Mouse (Mus musculus) hindbrain, embryonic 14.5 days (tissue): ENCODE data around the gene Olfr371. TPM values are rescaled to one million over a fixed set of nuclear protein-coding genes. Genes with fewer than 3 reads are reported as not detected.

Source experiments
- ATAC-seq: fragments of 200-750 bp; cut with Nextera tagmentation; 2 replicates; pipeline ENCODE4 v1.8.0; 2017; ENCODE audit warnings: moderate number of reproducible peaks, mild to moderate bottlenecking, moderate TSS enrichment, moderate library complexity; ENCODE audit not compliant: low FRiP score
- DNase-seq: peaks from one replicate; pipeline ENCODE4 v3.0.0-alpha.2; 2015; ENCODE audit warnings: low spot score
- H3K27ac ChIP-seq: fragments of 300-500 bp; sonication (generic); 2 replicates; pipeline ENCODE4 v1.5.1; 2014; ENCODE audit warnings: mild to moderate bottlenecking, moderate library complexity
- H3K27me3 ChIP-seq: fragments of 300-500 bp; sonication (generic); 2 replicates; pipeline ENCODE4 v1.6.1; 2014; ENCODE audit warnings: mild to moderate bottlenecking, low read length, mixed read lengths; ENCODE audit not compliant: control insufficient read depth, insufficient read depth
- H3K36me3 ChIP-seq: fragments of 300-500 bp; sonication (generic); replicated peaks from 2 replicates; pipeline ENCODE4 v1.6.1; 2014; ENCODE audit not compliant: control insufficient read depth, insufficient read depth
- H3K4me1 ChIP-seq: fragments of 300-500 bp; sonication (generic); replicated peaks from 2 replicates; pipeline ENCODE4 v1.6.1; 2014; ENCODE audit warnings: antibody characterized with exemption, low read length, mixed read lengths; ENCODE audit not compliant: control insufficient read depth, insufficient read depth
- H3K4me2 ChIP-seq: fragments of 300-500 bp; sonication (generic); replicated peaks from 2 replicates; pipeline ENCODE4 v1.6.1; 2014; ENCODE audit warnings: mild to moderate bottlenecking, moderate library complexity
- H3K4me3 ChIP-seq: fragments of 300-500 bp; sonication (generic); replicated peaks from 2 replicates; pipeline ENCODE4 v1.5.1; 2014; ENCODE audit warnings: mild to moderate bottlenecking, low read length
- H3K9ac ChIP-seq: fragments of 300-500 bp; sonication (generic); 2 replicates; pipeline ENCODE4 v1.6.1; 2014
- H3K9me3 ChIP-seq: fragments of 300-500 bp; sonication (generic); 2 replicates; pipeline ENCODE4 v1.6.1; 2016; ENCODE audit warnings: low read length; ENCODE audit not compliant: control insufficient read depth
- WGBS: fragments of 180-500 bp; shearing (Covaris S2); extraction: QIAGEN DNeasy Blood & Tissue Kit; methylation state at CpG from one replicate; pipeline ENCODE4 v1.1.7; 2014; 5-methylcytosine and 5-hydroxymethylcytosine counted together
- polyA plus RNA-seq: library from polyadenylated mRNA; unstranded; fragments of >200 nt; fragmentation: Nextera tagmentation; extraction: Ambion mirVana; gene quantifications from 2 replicates; pipeline ENCODE4 v1.2.1, GENCODE M21; 2014

Gene Olfr371
- polyA plus RNA-seq, result not detected in 2 replicates

- Histone ChIP-seq H3K9ac (no peak within 1 kb of the TSS), H3K27me3 (no peaks in the 10 kb centered on the region), H3K27ac (no peak within 1 kb of the TSS), H3K4me3 (no peak within 1 kb of the TSS), H3K4me2 (no peak within 1 kb of the TSS), H3K4me1 (no peaks in the 10 kb centered on the region), H3K36me3 (no peaks in the 10 kb centered on the region), H3K9me3 (no peaks in the 10 kb centered on the region)
- DNase-seq, result no peak
- no peak for ATAC-seq
- WGBS, result 42% methylated on average over 1 of the region's 1 CpGs
These were observed at the start of gene Olfr371 for GRCm38 (mm10) chr8:85225688-85226087. TSS of gene Olfr371 (plus strand) at chr8:85225988.

GRCm38 (mm10) chr8:85192346-85192745, 33.4 kb upstream of the Olfr371 start:
- Histone ChIP-seq H3K4me2 (no peak overlapping the region), H3K4me1 (no peaks in the 10 kb centered on the region), H3K9me3 (peaks cover 9% of the 10 kb centered on the region), H3K27ac (no peak overlapping the region), H3K27me3 (no peaks in the 10 kb centered on the region), H3K36me3 (no peaks in the 10 kb centered on the region), H3K4me3 (no peak overlapping the region), H3K9ac (no peak overlapping the region)
- 84% methylated on average over 1 of the region's 1 CpGs for WGBS
- DNase-seq (no peak), ATAC-seq (no peak)

DNA sequence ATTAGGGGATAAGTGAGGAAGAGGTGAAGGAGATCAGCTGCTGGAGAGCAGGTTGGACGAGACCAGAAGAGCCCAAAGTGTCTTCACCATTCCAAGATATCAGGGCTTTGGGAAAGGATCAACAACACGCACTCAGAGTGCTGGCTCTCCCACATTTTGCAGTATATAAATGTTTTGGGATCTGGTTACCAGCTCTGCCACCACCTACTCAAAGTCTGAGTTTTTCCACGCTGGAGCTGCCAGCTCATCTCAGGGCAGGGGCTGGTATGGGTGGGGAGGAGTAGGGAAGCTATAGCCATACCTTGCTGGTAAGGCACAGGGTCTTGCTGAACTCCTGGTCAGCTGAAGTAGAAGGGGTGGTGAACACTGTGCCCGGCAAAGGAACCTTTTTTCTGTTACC, 5.6 kb upstream of the Olfr371 start:
- ATAC-seq (no peak), DNase-seq (no peak)
- no peak overlapping the region for H3K4me3 ChIP-seq
- H3K4me2 ChIP-seq, result no peak overlapping the region
- WGBS, result 83% methylated on average over 4 of the region's 4 CpGs
- no peaks in the 10 kb centered on the region for H3K27me3 ChIP-seq
- H3K27ac ChIP-seq, result no peak overlapping the region
- H3K4me1 ChIP-seq, result no peaks in the 10 kb centered on the region
- H3K9me3 ChIP-seq, result no peaks in the 10 kb centered on the region
- no peaks in the 10 kb centered on the region for H3K36me3 ChIP-seq
- no peak overlapping the region for H3K9ac ChIP-seq

- DNase-seq (no peak), ATAC-seq (no peak)
- H3K9ac ChIP-seq, result no peak overlapping the region
- no peaks in the 10 kb centered on the region for H3K27me3 ChIP-seq
- H3K4me1 ChIP-seq, result no peaks in the 10 kb centered on the region
- H3K9me3 ChIP-seq, result no peaks in the 10 kb centered on the region
- H3K27ac ChIP-seq, result no peak overlapping the region
- H3K4me3 ChIP-seq, result no peak overlapping the region
- H3K4me2 ChIP-seq, result no peak overlapping the region
- WGBS, result 56% methylated on average over 6 of the region's 6 CpGs
- no peaks in the 10 kb centered on the region for H3K36me3 ChIP-seq
These were observed 4.8 kb upstream of the Olfr371 start for GRCm38 (mm10) chr8:85220992-85221391.

GRCm38 (mm10) chr8:85227297-85227696, 1.5 kb downstream of the Olfr371 start:
- 76% methylated on average over 1 of the region's 1 CpGs for WGBS
- no peak for ATAC-seq

More at GRCm38 (mm10) chr8:85227297-85227696, 1.5 kb downstream of the Olfr371 start:
- Histone ChIP-seq H3K27ac (no peak overlapping the region), H3K4me3 (no peak overlapping the region), H3K9me3 (no peaks in the 10 kb centered on the region), H3K4me1 (no peaks in the 10 kb centered on the region), H3K9ac (no peak overlapping the region), H3K36me3 (no peaks in the 10 kb centered on the region), H3K27me3 (no peaks in the 10 kb centered on the region), H3K4me2 (no peak overlapping the region)
- DNase-seq, result no peak

Other genes with a start within 250 kb of the Olfr371 start
- 6.0 and 6.2 TPM in 2 replicates for gene Junb, start 247.3 kb upstream of the Olfr371 start, polyA plus RNA-seq
- 24.6 and 27.3 TPM in 2 replicates for gene Hook2, start 235.4 kb upstream of the Olfr371 start, polyA plus RNA-seq
- gene Best2, start 211.5 kb upstream of the Olfr371 start, polyA plus RNA-seq, result not detected in 2 replicates
- gene Asna1, start 200.7 kb upstream of the Olfr371 start, polyA plus RNA-seq, result 121 and 137 TPM in 2 replicates
- gene Trir, start 199.2 kb upstream of the Olfr371 start, polyA plus RNA-seq, result 162 and 165 TPM in 2 replicates
- 42.4 and 46.4 TPM in 2 replicates for gene Tnpo2, start 189.1 kb upstream of the Olfr371 start, polyA plus RNA-seq
- 63.0 and 68.9 TPM in 2 replicates for gene Fbxw9, start 165.9 kb upstream of the Olfr371 start, polyA plus RNA-seq
- 1.4 TPM in 1 of 2 replicates, not detected in the other for gene Gm5741, start 158.0 kb upstream of the Olfr371 start, polyA plus RNA-seq
- 105 and 113 TPM in 2 replicates for gene Dhps, start 154.2 kb upstream of the Olfr371 start, polyA plus RNA-seq
- 119 and 136 TPM in 2 replicates for gene Wdr83os, start 145.2 kb upstream of the Olfr371 start, polyA plus RNA-seq
- 41.2 and 43.9 TPM in 2 replicates for gene Wdr83, start 144.7 kb upstream of the Olfr371 start, polyA plus RNA-seq
- gene Man2b1, start 142.7 kb upstream of the Olfr371 start, polyA plus RNA-seq, result 17.3 and 20.1 TPM in 2 replicates
- 3.6 TPM in 2 replicates for gene Zfp791, start 102.9 kb upstream of the Olfr371 start, polyA plus RNA-seq
- gene Cks1brt, start 74.1 kb upstream of the Olfr371 start, polyA plus RNA-seq, result not detected in 2 replicates
- 71.8 and 74.2 TPM in 2 replicates for gene Orc6, start 73.6 kb downstream of the Olfr371 start, polyA plus RNA-seq
- gene Vps35, start 73.8 kb downstream of the Olfr371 start, polyA plus RNA-seq, result 179 and 200 TPM in 2 replicates
- gene Mylk3, start 160.4 kb downstream of the Olfr371 start, polyA plus RNA-seq, result 0.25 and 0.27 TPM in 2 replicates
- gene 4921524J17Rik, start 206.8 kb downstream of the Olfr371 start, polyA plus RNA-seq, result 35.7 and 46.9 TPM in 2 replicates